Mouse (Mus musculus) liver, embryonic 14.5 days (tissue): ENCODE measurements at regions not wholly inside any gene's neighbourhood (a gene's known extent, or its start where the extent isn't known, plus 50 kb on each side); places are given as distances from the start of the nearest gene placed in this dataset.

Source experiments
- CTCF ChIP-seq: IDR thresholded peaks from 2 replicates; pipeline ENCODE4 v1.5.1; 2016; ENCODE audit warnings: antibody characterized with exemption, low read depth, control low read depth
- EP300 ChIP-seq: IDR thresholded peaks from 2 replicates; pipeline ENCODE4 v1.6.1; 2016; ENCODE audit warnings: antibody characterized with exemption, low read depth

- TF ChIP-seq CTCF, result no peak
- no peak for TF ChIP-seq EP300
Observed at GRCm38 (mm10) chr1:35881521-35881920, 186.7 kb upstream of the Hs6st1 start.
